Mouse (Mus musculus) forebrain, embryonic 16.5 days (tissue): ENCODE measurements at regions not wholly inside any gene's neighbourhood (a gene's known extent, or its start where the extent isn't known, plus 50 kb on each side); places are given as distances from the start of the nearest gene placed in this dataset.
A peak's percentile ranks its signal among the peaks of the same experiment; 100 is the strongest.
"Not testable (repeated sequence)": the region's sequence is repeated elsewhere in the genome, so short reads cannot be mapped to it uniquely, and the experiment has no call there.

ENCODE experiments used
- ATAC-seq: fragments of 200-750 bp; cut with Nextera tagmentation; 2 replicates; pipeline ENCODE4 v1.8.0; 2017; ENCODE audit warnings: mild to moderate bottlenecking, moderate library complexity
- H3K27ac ChIP-seq: fragments of 300-500 bp; sonication (generic); 2 replicates; pipeline ENCODE4 v1.5.1; 2014; ENCODE audit warnings: low read length, control low read depth
- H3K27me3 ChIP-seq: fragments of 300-500 bp; sonication (generic); replicated peaks from 2 replicates; pipeline ENCODE4 v1.6.1; 2014; ENCODE audit warnings: low read length; ENCODE audit not compliant: control insufficient read depth, insufficient read depth
- H3K36me3 ChIP-seq: fragments of 300-500 bp; sonication (generic); 2 replicates; pipeline ENCODE4 v1.6.1; 2014; ENCODE audit not compliant: control insufficient read depth, insufficient read depth
- H3K4me1 ChIP-seq: fragments of 300-500 bp; sonication (generic); replicated peaks from 2 replicates; pipeline ENCODE4 v1.6.1; 2014; ENCODE audit warnings: low read length; ENCODE audit not compliant: control insufficient read depth, insufficient read depth
- H3K4me2 ChIP-seq: fragments of 300-500 bp; sonication (generic); 2 replicates; pipeline ENCODE4 v1.6.1; 2014; ENCODE audit warnings: mild to moderate bottlenecking, low read length, control low read depth
- H3K4me3 ChIP-seq: fragments of 300-500 bp; sonication (generic); replicated peaks from 2 replicates; pipeline ENCODE4 v1.5.1; 2014; ENCODE audit warnings: mild to moderate bottlenecking, low read length, control low read depth
- H3K9ac ChIP-seq: fragments of 300-500 bp; sonication (generic); replicated peaks from 2 replicates; pipeline ENCODE4 v1.6.1; 2014; ENCODE audit warnings: low read depth, low read length, control low read depth
- H3K9me3 ChIP-seq: fragments of 300-500 bp; sonication (generic); 2 replicates; pipeline ENCODE4 v1.6.1; 2016; ENCODE audit warnings: low read length; ENCODE audit not compliant: control insufficient read depth
- WGBS: fragments of 180-500 bp; shearing (Covaris S2); extraction: QIAGEN DNeasy Blood & Tissue Kit; methylation state at CpG from one replicate; pipeline ENCODE4 v1.1.7; 2014; 5-methylcytosine and 5-hydroxymethylcytosine counted together

GRCm38 (mm10) chr6:13006596-13006995 is 63.0 kb upstream of the Tmem106b start:
- Histone ChIP-seq H3K4me2 (no peak overlapping the region), H3K4me1 (no peaks in the 10 kb centered on the region), H3K27ac (no peak overlapping the region), H3K9me3 (no peaks in the 10 kb centered on the region), H3K9ac (no peak overlapping the region), H3K36me3 (no peaks in the 10 kb centered on the region), H3K27me3 (no peaks in the 10 kb centered on the region), H3K4me3 (no peak overlapping the region)
- ATAC-seq = no peak

GRCm38 (mm10) chr6:12994701-12995100 is 74.9 kb upstream of the Tmem106b start:
- H3K4me1 ChIP-seq = no peaks in the 10 kb centered on the region

GRCm38 (mm10) chr6:12993772-12994171 is 75.8 kb upstream of the Tmem106b start:
- no peak overlapping the region for H3K27ac ChIP-seq
- no peak for ATAC-seq
- H3K4me2 ChIP-seq = no peak overlapping the region
- no peak overlapping the region for H3K4me3 ChIP-seq
- no peaks in the 10 kb centered on the region for H3K4me1 ChIP-seq
- 77% methylated on average over 2 of the region's 2 CpGs for WGBS
- H3K36me3 ChIP-seq = no peaks in the 10 kb centered on the region
- H3K9ac ChIP-seq = no peak overlapping the region
- H3K27me3 ChIP-seq = no peaks in the 10 kb centered on the region
- no peaks in the 10 kb centered on the region for H3K9me3 ChIP-seq

More at GRCm38 (mm10) chr6:12994701-12995100, 74.9 kb upstream of the Tmem106b start:
- H3K9me3 ChIP-seq = no peaks in the 10 kb centered on the region
- no peaks in the 10 kb centered on the region for H3K36me3 ChIP-seq
- WGBS = 94% methylated on average over 2 of the region's 2 CpGs
- no peak for ATAC-seq
- H3K27ac ChIP-seq = no peak overlapping the region
- H3K4me3 ChIP-seq = no peak overlapping the region
- H3K27me3 ChIP-seq = no peaks in the 10 kb centered on the region
- H3K9ac ChIP-seq = no peak overlapping the region
- H3K4me2 ChIP-seq = no peak overlapping the region

GRCm38 (mm10) chr6:12977184-12977897 is 92.2 kb upstream of the Tmem106b start:
- Histone ChIP-seq H3K4me3 (no peak overlapping the region), H3K4me1 (peaks cover 5% of the 10 kb centered on the region; the same call in 1 of the 2 replicates), H3K27me3 (no peaks in the 10 kb centered on the region), H3K9me3 (no peaks in the 10 kb centered on the region), H3K9ac (no peak overlapping the region), H3K36me3 (no peaks in the 10 kb centered on the region), H3K27ac (no peak overlapping the region), H3K4me2 (no peak overlapping the region)
- ATAC-seq = peak; percentile 87
- WGBS = 49% methylated on average over 1 of the region's 1 CpGs

- Histone ChIP-seq H3K9me3 (no peaks in the 10 kb centered on the region), H3K36me3 (no peaks in the 10 kb centered on the region), H3K4me2 (no peak overlapping the region), H3K4me1 (no peaks in the 10 kb centered on the region), H3K9ac (no peak overlapping the region), H3K27me3 (no peaks in the 10 kb centered on the region), H3K27ac (no peak overlapping the region), H3K4me3 (no peak overlapping the region)
- no peak for ATAC-seq
- WGBS = 78% methylated on average over 1 of the region's 1 CpGs
Observed at GRCm38 (mm10) chr6:12971604-12972003, 98.0 kb upstream of the Tmem106b start.

GRCm38 (mm10) chr6:12967291-12967690 is 102.3 kb upstream of the Tmem106b start:
- Histone ChIP-seq H3K27ac (no peak overlapping the region), H3K4me3 (no peak overlapping the region), H3K4me1 (no peaks in the 10 kb centered on the region), H3K4me2 (no peak overlapping the region), H3K9ac (no peak overlapping the region), H3K9me3 (no peaks in the 10 kb centered on the region), H3K27me3 (no peaks in the 10 kb centered on the region), H3K36me3 (no peaks in the 10 kb centered on the region)
- 93% methylated on average over 2 of the region's 2 CpGs for WGBS
- ATAC-seq = no peak

GRCm38 (mm10) chr6:12957797-12958196 is 111.8 kb upstream of the Tmem106b start:
- Histone ChIP-seq H3K36me3 (no peaks in the 10 kb centered on the region), H3K27me3 (no peaks in the 10 kb centered on the region), H3K4me3 (no peak overlapping the region), H3K27ac (no peak overlapping the region), H3K9ac (no peak overlapping the region), H3K4me2 (no peak overlapping the region), H3K9me3 (no peaks in the 10 kb centered on the region), H3K4me1 (no peaks in the 10 kb centered on the region)
- no peak for ATAC-seq
- 85% methylated on average over 6 of the region's 6 CpGs for WGBS

GRCm38 (mm10) chr6:12911610-12912009 is 157.9 kb upstream of the Tmem106b start:
- Histone ChIP-seq H3K9me3 (no peaks in the 10 kb centered on the region), H3K36me3 (no peaks in the 10 kb centered on the region), H3K27me3 (no peaks in the 10 kb centered on the region), H3K4me1 (no peaks in the 10 kb centered on the region), H3K4me2 (no peak overlapping the region), H3K9ac (no peak overlapping the region), H3K4me3 (no peak overlapping the region), H3K27ac (no peak overlapping the region)
- WGBS = 81% methylated on average over 3 of the region's 3 CpGs
- no peak for ATAC-seq

- Histone ChIP-seq H3K36me3 (no peaks in the 10 kb centered on the region), H3K27ac (no peak overlapping the region), H3K9ac (no peak overlapping the region), H3K4me3 (no peak overlapping the region), H3K27me3 (no peaks in the 10 kb centered on the region), H3K9me3 (no peaks in the 10 kb centered on the region), H3K4me2 (no peak overlapping the region), H3K4me1 (no peaks in the 10 kb centered on the region)
- 55% methylated on average over 5 of the region's 5 CpGs for WGBS
- ATAC-seq = no peak
Observed at GRCm38 (mm10) chr6:12892929-12893328, 143.7 kb upstream of the Thsd7a start.

GRCm38 (mm10) chr6:12876947-12877346 is 127.7 kb upstream of the Thsd7a start:
- WGBS = 33% methylated on average over 1 of the region's 1 CpGs
- not testable (repeated sequence) for H3K36me3 ChIP-seq, H3K4me3 ChIP-seq, H3K4me2 ChIP-seq, H3K27me3 ChIP-seq, H3K9ac ChIP-seq, ATAC-seq, H3K27ac ChIP-seq, H3K4me1 ChIP-seq, H3K9me3 ChIP-seq
